Mouse (Mus musculus) stomach, embryonic 16.5 days (tissue): ENCODE measurements around the gene Lypd9. TPM values are rescaled to one million over a fixed set of nuclear protein-coding genes. Genes with fewer than 3 reads are reported as not detected.

ENCODE experiments used
- ATAC-seq: fragments of 200-750 bp; cut with Nextera tagmentation; 2 replicates; pipeline ENCODE4 v1.8.0; 2017; ENCODE audit warnings: moderate number of reproducible peaks, moderate TSS enrichment; ENCODE audit not compliant: insufficient read depth, low FRiP score
- H3K27ac ChIP-seq: fragments of 300-500 bp; sonication (generic); 2 replicates; pipeline ENCODE4 v1.5.1; 2014; ENCODE audit warnings: low read length
- H3K27me3 ChIP-seq: fragments of 300-500 bp; sonication (generic); 2 replicates; pipeline ENCODE4 v1.6.1; 2014; ENCODE audit warnings: low read length, control low read depth, mixed read lengths; ENCODE audit not compliant: control insufficient read depth, insufficient read depth
- H3K36me3 ChIP-seq: fragments of 300-500 bp; sonication (generic); 2 replicates; pipeline ENCODE4 v1.6.1; 2014; ENCODE audit warnings: low read length; ENCODE audit not compliant: control insufficient read depth, insufficient read depth
- H3K4me1 ChIP-seq: fragments of 300-500 bp; sonication (generic); 2 replicates; pipeline ENCODE4 v1.6.1; 2014; ENCODE audit warnings: low read length, control low read depth, mixed read lengths; ENCODE audit not compliant: control insufficient read depth, insufficient read depth
- H3K4me2 ChIP-seq: fragments of 300-500 bp; sonication (generic); 2 replicates; pipeline ENCODE4 v1.6.1; 2014; ENCODE audit warnings: low read depth, low read length, mixed read lengths
- H3K4me3 ChIP-seq: fragments of 300-500 bp; sonication (generic); replicated peaks from 2 replicates; pipeline ENCODE4 v1.5.1; 2014; ENCODE audit warnings: mild to moderate bottlenecking, low read length
- H3K9ac ChIP-seq: fragments of 300-500 bp; sonication (generic); 2 replicates; pipeline ENCODE4 v1.6.1; 2014; ENCODE audit warnings: low read length
- H3K9me3 ChIP-seq: fragments of 300-500 bp; sonication (generic); replicated peaks from 2 replicates; pipeline ENCODE4 v1.6.1; 2016; ENCODE audit warnings: low read length, control low read depth; ENCODE audit not compliant: control insufficient read depth
- WGBS: fragments of 180-500 bp; shearing (Covaris S2); extraction: QIAGEN DNeasy Blood & Tissue Kit; methylation state at CpG from one replicate; pipeline ENCODE4 v1.1.7; 2014; 5-methylcytosine and 5-hydroxymethylcytosine counted together
- polyA plus RNA-seq: library from polyadenylated mRNA; unstranded; fragments of >200 nt; fragmentation: Nextera tagmentation; extraction: Ambion mirVana; gene quantifications from 2 replicates; pipeline ENCODE4 v1.2.1, GENCODE M21; 2015

The Lypd9 gene
- polyA plus RNA-seq, 1 experiment from 2014 or later = not detected

DNA sequence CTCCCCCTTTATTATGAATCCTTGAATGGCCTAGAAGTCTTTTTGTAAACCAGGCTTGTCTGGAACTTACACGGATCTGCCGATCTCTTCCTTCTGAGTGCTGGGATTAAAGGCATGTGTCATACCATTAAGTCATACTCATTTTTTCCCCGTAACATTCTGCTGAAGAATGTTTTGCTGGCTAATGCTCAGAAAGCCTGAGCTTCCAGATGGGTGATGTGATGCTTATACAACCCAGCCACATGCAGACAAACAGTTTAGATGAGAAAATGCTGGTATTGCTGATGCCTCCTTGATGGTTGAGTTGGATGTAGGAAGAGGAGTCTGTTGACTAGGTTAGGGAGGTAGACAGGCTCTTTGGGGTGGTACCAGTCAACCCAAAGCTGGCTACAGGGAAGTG is 34.4 kb downstream of the Lypd9 start:
- H3K4me3 ChIP-seq = no peak overlapping the region
- no peak overlapping the region for H3K4me2 ChIP-seq
- ATAC-seq = no peak
- no peaks in the 10 kb centered on the region for H3K36me3 ChIP-seq
- peak overlapping the region; percentile 40; the same call in 1 of the 2 replicates for H3K27ac ChIP-seq
- no peaks in the 10 kb centered on the region for H3K27me3 ChIP-seq
- no peaks in the 10 kb centered on the region for H3K4me1 ChIP-seq
- WGBS = 31% methylated on average over 3 of the region's 3 CpGs
- no peak overlapping the region for H3K9ac ChIP-seq
- H3K9me3 ChIP-seq = no peaks in the 10 kb centered on the region

GRCm38 (mm10) chr11:58408066-58408465 is 44.7 kb downstream of the Lypd9 start:
- Histone ChIP-seq H3K27ac (no peak overlapping the region), H3K4me1 (no peaks in the 10 kb centered on the region), H3K4me3 (no peak overlapping the region), H3K27me3 (no peaks in the 10 kb centered on the region), H3K36me3 (no peaks in the 10 kb centered on the region), H3K9ac (no peak overlapping the region), H3K4me2 (no peak overlapping the region), H3K9me3 (no peaks in the 10 kb centered on the region)
- no peak for ATAC-seq
- WGBS = 57% methylated on average over 3 of the region's 3 CpGs

DNA sequence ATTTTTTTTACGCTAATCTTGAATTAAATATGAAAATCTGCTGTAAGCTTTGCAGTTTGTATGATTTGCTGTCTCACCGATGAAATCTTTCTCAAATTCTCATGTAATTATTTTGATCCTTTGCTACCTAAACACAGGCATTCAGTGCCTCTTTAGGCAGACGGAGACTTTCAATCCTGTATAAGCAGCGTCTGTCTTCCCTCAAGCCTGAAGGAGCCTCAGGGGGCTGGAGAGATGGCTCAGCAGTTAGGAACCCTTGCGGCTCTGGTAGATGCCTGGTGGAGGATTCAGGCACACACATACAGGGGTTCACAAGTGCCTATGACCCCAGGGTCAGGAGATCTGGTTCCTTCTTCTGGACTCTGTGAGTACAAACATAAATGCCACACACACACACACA is 52.1 kb downstream of the Lypd9 start:
- Histone ChIP-seq H3K4me1 (no peaks in the 10 kb centered on the region), H3K9ac (no peak overlapping the region), H3K27ac (no peak overlapping the region), H3K9me3 (no peaks in the 10 kb centered on the region), H3K36me3 (no peaks in the 10 kb centered on the region), H3K4me3 (no peak overlapping the region), H3K4me2 (no peak overlapping the region), H3K27me3 (no peaks in the 10 kb centered on the region)
- ATAC-seq = no peak
- 53% methylated on average over 5 of the region's 5 CpGs for WGBS

- Histone ChIP-seq H3K27me3 (no peaks in the 10 kb centered on the region), H3K4me2 (no peak overlapping the region), H3K9me3 (no peaks in the 10 kb centered on the region), H3K27ac (no peak overlapping the region), H3K4me1 (no peaks in the 10 kb centered on the region), H3K36me3 (no peaks in the 10 kb centered on the region), H3K9ac (no peak overlapping the region), H3K4me3 (no peak overlapping the region)
- no peak for ATAC-seq
- WGBS = 58% methylated on average over 6 of the region's 6 CpGs
These were observed 52.6 kb downstream of the Lypd9 start for GRCm38 (mm10) chr11:58399985-58400645.

Other genes starting within 250 kb of the Lypd9 start
- 0.17 and 0.26 TPM in 2 replicates for gene 4930438A08Rik, start 178.1 kb downstream of the Lypd9 start, polyA plus RNA-seq
- gene Zfp692, start 145.9 kb downstream of the Lypd9 start, polyA plus RNA-seq = 28.8 and 29.9 TPM in 2 replicates
- 44.8 and 52.1 TPM in 2 replicates for gene Zfp672, start 122.6 kb downstream of the Lypd9 start, polyA plus RNA-seq
- gene Sh3bp5l, start 122.2 kb downstream of the Lypd9 start, polyA plus RNA-seq = 29.8 and 37.1 TPM in 2 replicates
- 213 and 226 TPM in 2 replicates for gene Lypd8, start 73.9 kb downstream of the Lypd9 start, polyA plus RNA-seq
- gene 1810065E05Rik, start 31.8 kb downstream of the Lypd9 start, polyA plus RNA-seq = not detected in 2 replicates
- gene Gm12253, start 20.4 kb downstream of the Lypd9 start, polyA plus RNA-seq = not detected in 2 replicates
- gene Olfr30, start 9.3 kb upstream of the Lypd9 start, polyA plus RNA-seq = not detected in 2 replicates
- gene Olfr332, start 39.6 kb upstream of the Lypd9 start, polyA plus RNA-seq = not detected in 2 replicates
- not detected in 2 replicates for gene Olfr331, start 49.6 kb upstream of the Lypd9 start, polyA plus RNA-seq
- gene Olfr330, start 81.9 kb upstream of the Lypd9 start, polyA plus RNA-seq = not detected in 2 replicates
- not detected in 2 replicates for gene Olfr329-ps, start 93.5 kb upstream of the Lypd9 start, polyA plus RNA-seq
- gene Olfr328, start 102.7 kb upstream of the Lypd9 start, polyA plus RNA-seq = not detected in 2 replicates
- gene Olfr224, start 117.6 kb upstream of the Lypd9 start, polyA plus RNA-seq = not detected in 2 replicates
- gene Olfr325, start 124.8 kb upstream of the Lypd9 start, polyA plus RNA-seq = not detected in 2 replicates
- gene Olfr324, start 142.2 kb upstream of the Lypd9 start, polyA plus RNA-seq = not detected in 2 replicates
- gene 2210407C18Rik, start 163.2 kb upstream of the Lypd9 start, polyA plus RNA-seq = 4.2 and 15.4 TPM in 2 replicates
- 0.17 TPM in 1 of 2 replicates, not detected in the other for gene Olfr323, start 177.6 kb upstream of the Lypd9 start, polyA plus RNA-seq
- 0.66 and 0.67 TPM in 2 replicates for gene Trim58, start 187.5 kb upstream of the Lypd9 start, polyA plus RNA-seq
- not detected in 2 replicates for gene Olfr322, start 205.9 kb upstream of the Lypd9 start, polyA plus RNA-seq
- not detected in 2 replicates for gene Olfr320, start 228.2 kb upstream of the Lypd9 start, polyA plus RNA-seq
- not detected in 2 replicates for gene Olfr319, start 246.2 kb upstream of the Lypd9 start, polyA plus RNA-seq